In the genomic region with DNA sequence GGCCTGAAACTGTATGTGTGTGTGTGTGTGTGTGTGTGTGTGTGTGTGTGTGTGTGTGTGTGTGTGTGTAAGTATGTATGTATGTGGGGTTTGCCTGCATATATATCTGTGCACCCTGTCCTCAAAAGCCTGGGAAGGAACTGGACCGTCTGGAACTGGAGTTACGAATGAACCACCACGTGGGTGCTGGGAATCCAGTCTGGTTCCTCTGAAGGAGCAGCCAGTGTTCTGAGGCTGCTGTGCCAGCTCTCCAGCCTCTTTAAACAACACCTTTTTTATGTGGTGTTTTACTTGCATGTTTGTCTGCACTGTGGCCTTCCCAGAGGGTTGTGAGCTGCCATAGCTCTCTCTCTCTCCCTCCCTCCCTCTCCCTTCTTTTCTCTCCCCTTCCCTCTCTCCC, we compare ENCODE assay signal across 12 mouse cellular contexts. TPM values are rescaled to one million over a fixed set of nuclear protein-coding genes. Genes with fewer than 3 reads are reported as not detected.
DNase-seq lines count a peak whose midpoint lies in the region; ATAC-seq and TF ChIP-seq lines count a peak whose summit lies in the region.
"Had no signal": no experiment of that assay in that cellular context is flagged by ENCODE, and none has a peak within 500 bp of the region (broad histone marks: within the 10 kb centered on the region; RNA-seq: fewer than 3 reads in every experiment).

No protein-coding gene starts in this region.

- TF ChIP-seq EP300 in ES-Bruce4 (IDR thresholded peaks at IDR 0.05; ENCODE audit: insufficient read depth, low read depth, low read length), result no peak

- 0 out of 2 replicates have a peak overlapping the region, but pooled peaks have one; percentile 14 for H3K9ac ChIP-seq in ES-Bruce4 (ENCODE audit: low read depth, poor library complexity, severe bottlenecking)
- H3K9ac ChIP-seq: liver, embryonic 13.5 days had no signal

- WGBS in limb, embryonic 10.5 days, result 74% methylated on average over 3 of the region's 3 CpGs

- DNase-seq in cerebellum, adult 9-11 months, result peak; percentile 52
- no peak for DNase-seq in cerebellum, adult 8-10 months
- no peak for DNase-seq in left cerebral cortex, adult 2 months (ENCODE audit: extremely low spot score in 1 of 2, low spot score in 2 of 2)
- DNase-seq in left cerebral cortex, postnatal 14 days (ENCODE audit: low spot score in 2 of 2), result no peak
- no peak for DNase-seq in limb, embryonic 10.5 days (ENCODE audit: low spot score)
- DNase-seq in adrenal gland, adult 8-10 months, result no peak
- DNase-seq: kidney, postnatal 25 days; liver, embryonic 13.5 days had no signal

- TF ChIP-seq CTCF in left cerebral cortex, adult 2 months (IDR thresholded peaks at IDR 0.05), result no peak
- TF ChIP-seq CTCF in ES-Bruce4 (IDR thresholded peaks at IDR 0.05; ENCODE audit: low read depth, low read length), result no peak

- ATAC-seq in erythroid progenitor cell, adult 5-6 weeks (replicated peaks; ENCODE audit: low FRiP score, poor library complexity, severe bottlenecking), result no peak

- no peak for TF ChIP-seq POLR2A in ES-Bruce4 (IDR thresholded peaks at IDR 0.05; ENCODE audit: insufficient read depth, low read length)

- H3K4me3 ChIP-seq in left cerebral cortex, adult 2 months, result no peak overlapping the region
- H3K4me3 ChIP-seq in ES-Bruce4 (ENCODE audit: low read depth, low read length), result no peak overlapping the region
- no peak overlapping the region for H3K4me3 ChIP-seq in limb, embryonic 10.5 days
- H3K4me3 ChIP-seq: liver, embryonic 13.5 days had no signal

- intact Hi-C loops in left cerebral cortex, adult 2 months (cut with DNase I), result no loop called here
- intact Hi-C loops in left cerebral cortex, postnatal 14 days (cut with DNase I), result no loop called here

- no peaks in the 10 kb centered on the region for H3K36me3 ChIP-seq in ES-Bruce4 (ENCODE audit: control insufficient read depth, insufficient read depth, low read length, poor library complexity, severe bottlenecking)
- H3K36me3 ChIP-seq in limb, embryonic 10.5 days, result no peaks in the 10 kb centered on the region; the same call in 1 of the 2 replicates
- H3K36me3 ChIP-seq: liver, embryonic 13.5 days had no signal

- H3K4me1 ChIP-seq in ES-Bruce4 (ENCODE audit: control insufficient read depth, insufficient read depth, low read length), result peaks cover 8% of the 10 kb centered on the region
- peaks cover 48% of the 10 kb centered on the region for H3K4me1 ChIP-seq in limb, embryonic 10.5 days

- H3K27ac ChIP-seq in left cerebral cortex, adult 2 months, result peak overlapping the region; percentile 55; the same call in 1 of the 2 replicates
- H3K27ac ChIP-seq in ES-Bruce4 (ENCODE audit: insufficient read depth, low read length), result no peak overlapping the region
- H3K27ac ChIP-seq in limb, embryonic 10.5 days, result peak overlapping the region; percentile 81; the same call in 1 of the 2 replicates
- H3K27ac ChIP-seq: liver, embryonic 13.5 days; macrophage had no signal

- no peaks in the 10 kb centered on the region for H3K27me3 ChIP-seq in ES-Bruce4 (ENCODE audit: control insufficient read depth, insufficient read depth, low read length, poor library complexity, severe bottlenecking)
- H3K27me3 ChIP-seq in limb, embryonic 10.5 days (ENCODE audit: low read depth, poor library complexity, severe bottlenecking), result peaks cover 12% of the 10 kb centered on the region; the same call in 1 of the 2 replicates
- H3K27me3 ChIP-seq: Patski had no signal

- H3K9me3 ChIP-seq in ES-Bruce4 (replicated peaks; ENCODE audit: control insufficient read depth, insufficient read depth, low read length, poor library complexity, severe bottlenecking), result no peaks in the 10 kb centered on the region
- H3K9me3 ChIP-seq in limb, embryonic 10.5 days (replicated peaks), result no peaks in the 10 kb centered on the region
- H3K9me3 ChIP-seq: liver, embryonic 13.5 days had no signal

RNA-seq across cellular contexts. Expression of gene Pik3ip1, which starts 6.4 kb away (rescaled TPM):
- 10 to 100 TPM; 28.1 to 31.5 TPM for total RNA-seq in left cerebral cortex, adult 2 months (2021)
- 10 to 100 TPM; 25.7 to 26.5 TPM for total RNA-seq in left cerebral cortex, postnatal 14 days (2021)
- 17.0 TPM in 2 replicates for polyA plus RNA-seq in ES-Bruce4 (2011; ENCODE audit: insufficient read depth, insufficient read length, low read depth, missing spikeins)
- 5.9 and 8.5 TPM in 2 replicates for polyA plus RNA-seq in limb, embryonic 10.5 days (2016; fragmentation: Nextera tagmentation; extraction: Ambion mirVana)
- total RNA-seq in adrenal gland, adult 8-10 months (2022), result 10 to 100 TPM; 17.2 to 28.2 (median 25.1) TPM
- 2.1 and 4.3 TPM in 2 replicates for total RNA-seq in erythroid progenitor cell, adult 5-6 weeks (2015; ENCODE audit: low replicate concordance)
- 2.7 and 20.2 TPM in 2 replicates for total RNA-seq in erythroid progenitor cell, adult 5-6 weeks (2017; ENCODE audit: low replicate concordance)

RNA-seq across cellular contexts. Expression of gene Patz1, which starts 47.9 kb away (rescaled TPM):
- total RNA-seq in left cerebral cortex, adult 2 months (2021), result 10 to 100 TPM; 41.5 to 46.9 TPM
- total RNA-seq in left cerebral cortex, postnatal 14 days (2021), result 10 to 100 TPM; 39.6 to 43.0 TPM
- polyA plus RNA-seq in ES-Bruce4 (2011; ENCODE audit: insufficient read depth, insufficient read length, low read depth, missing spikeins), result 55.6 and 62.5 TPM in 2 replicates
- polyA plus RNA-seq in limb, embryonic 10.5 days (2016; fragmentation: Nextera tagmentation; extraction: Ambion mirVana), result 80.2 and 81.7 TPM in 2 replicates
- total RNA-seq in adrenal gland, adult 8-10 months (2022), result 10 to 100 TPM; 31.9 to 47.9 (median 40.5) TPM
- total RNA-seq in erythroid progenitor cell, adult 5-6 weeks (2015; ENCODE audit: low replicate concordance), result 14.1 and 17.6 TPM in 2 replicates
- total RNA-seq in erythroid progenitor cell, adult 5-6 weeks (2017; ENCODE audit: low replicate concordance), result 18.2 and 31.6 TPM in 2 replicates
